Mouse (Mus musculus) neutrophil, adult 5-6 weeks (primary cell): Measurements from ENCODE around the gene Nrn1. TPM values are rescaled to one million over a fixed set of nuclear protein-coding genes. Genes with fewer than 3 reads are reported as not detected.

ENCODE experiments used
- ATAC-seq: fragments of 151-379, 151-347 bp; 2 replicates; pipeline ENCODE4 v1.8.0; 2017; ENCODE audit warnings: mild to moderate bottlenecking, moderate TSS enrichment; ENCODE audit not compliant: insufficient number of reproducible peaks, poor library complexity, low FRiP score, severe bottlenecking; ENCODE audit errors: extremely low read depth
- total RNA-seq: library from RNA; stranded (forward); fragments of 200-1000 nt; gene quantifications from 2 replicates; pipeline ENCODE4 v1.2.3, GENCODE M21; 2017

Nrn1 gene
- total RNA-seq, 1 experiment from 2014 or later, result not detected

DNA sequence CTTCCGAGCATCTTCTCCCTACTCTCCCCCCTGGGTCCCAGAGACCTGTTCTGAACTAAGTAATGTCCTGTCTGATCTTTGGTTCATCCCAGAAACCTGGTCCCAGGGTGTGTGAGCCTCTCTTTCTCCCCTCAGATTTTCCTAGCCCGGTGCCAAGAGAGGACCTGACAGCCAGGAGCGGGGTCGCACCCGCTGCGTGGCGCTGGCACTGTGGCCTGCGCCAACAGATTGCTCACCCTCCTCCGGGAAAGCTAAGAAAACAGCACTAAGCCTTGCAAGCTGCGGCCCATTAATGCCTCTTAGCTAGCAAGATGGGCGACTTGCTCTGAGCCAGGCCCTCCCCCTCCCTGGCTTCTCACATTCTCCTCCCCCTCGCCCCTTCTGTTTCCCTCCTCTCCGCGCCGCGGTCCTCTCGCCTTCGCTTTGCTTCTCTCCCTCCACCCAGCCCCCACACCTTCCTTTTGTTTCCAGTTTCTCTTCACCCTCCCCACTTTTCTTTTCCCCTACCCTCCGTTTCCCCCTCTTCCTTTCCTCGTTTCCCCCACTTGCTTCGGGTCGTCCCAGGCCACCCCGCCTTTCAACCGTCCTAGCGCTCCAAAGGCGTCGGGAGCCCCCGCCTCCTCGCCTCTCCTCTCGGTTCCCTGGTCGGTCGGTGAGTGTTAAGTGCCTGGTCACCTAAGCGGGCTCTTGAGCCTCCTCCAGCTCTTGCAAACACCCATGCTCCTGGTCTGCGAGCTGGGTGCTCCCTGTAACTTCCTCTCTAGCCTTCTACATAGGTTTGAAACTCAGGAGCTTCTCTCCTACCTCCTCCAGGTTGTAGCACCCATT, 7.8 kb downstream of the Nrn1 start:
- no peak for ATAC-seq

DNA sequence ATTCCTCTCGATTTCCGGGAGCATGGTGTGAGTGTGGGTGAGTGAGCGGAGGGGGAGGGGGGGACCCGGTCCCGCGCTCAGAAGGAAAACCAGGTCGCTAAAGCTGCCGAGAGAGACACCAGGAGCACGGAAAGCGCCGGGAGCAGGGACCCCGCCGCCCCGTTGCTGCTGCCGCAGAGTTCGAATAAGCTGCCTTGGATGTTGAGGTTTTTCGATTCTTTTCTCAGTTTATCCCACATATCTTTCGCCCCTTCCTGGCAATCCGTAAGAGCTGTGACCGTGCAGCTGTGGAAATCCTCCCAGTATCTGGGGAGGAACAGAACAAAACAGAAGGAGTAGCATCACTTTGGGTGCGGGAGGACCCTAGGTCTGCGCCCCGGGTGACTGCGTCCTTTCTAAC, 8.4 kb downstream of the Nrn1 start:
- ATAC-seq, result no peak

DNA sequence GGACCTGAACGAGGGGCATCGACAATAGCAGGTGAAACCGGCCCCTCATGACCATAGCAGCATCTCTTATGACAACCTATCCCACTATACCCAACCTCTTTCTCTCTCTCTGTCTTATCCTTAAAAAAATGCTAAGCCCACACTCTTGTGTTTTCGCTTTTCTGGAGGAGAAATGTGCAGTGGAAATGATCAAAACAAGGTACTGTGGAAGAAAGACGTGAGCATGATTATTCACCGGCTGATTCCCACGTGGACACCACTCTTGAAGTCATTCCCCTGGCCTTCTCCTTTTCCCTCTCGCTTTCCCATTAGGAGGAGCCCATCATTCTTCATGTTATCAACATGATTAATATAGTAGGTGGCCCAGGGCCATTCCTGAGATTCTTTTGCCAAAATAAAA, 9.1 kb downstream of the Nrn1 start:
- no peak for ATAC-seq

DNA sequence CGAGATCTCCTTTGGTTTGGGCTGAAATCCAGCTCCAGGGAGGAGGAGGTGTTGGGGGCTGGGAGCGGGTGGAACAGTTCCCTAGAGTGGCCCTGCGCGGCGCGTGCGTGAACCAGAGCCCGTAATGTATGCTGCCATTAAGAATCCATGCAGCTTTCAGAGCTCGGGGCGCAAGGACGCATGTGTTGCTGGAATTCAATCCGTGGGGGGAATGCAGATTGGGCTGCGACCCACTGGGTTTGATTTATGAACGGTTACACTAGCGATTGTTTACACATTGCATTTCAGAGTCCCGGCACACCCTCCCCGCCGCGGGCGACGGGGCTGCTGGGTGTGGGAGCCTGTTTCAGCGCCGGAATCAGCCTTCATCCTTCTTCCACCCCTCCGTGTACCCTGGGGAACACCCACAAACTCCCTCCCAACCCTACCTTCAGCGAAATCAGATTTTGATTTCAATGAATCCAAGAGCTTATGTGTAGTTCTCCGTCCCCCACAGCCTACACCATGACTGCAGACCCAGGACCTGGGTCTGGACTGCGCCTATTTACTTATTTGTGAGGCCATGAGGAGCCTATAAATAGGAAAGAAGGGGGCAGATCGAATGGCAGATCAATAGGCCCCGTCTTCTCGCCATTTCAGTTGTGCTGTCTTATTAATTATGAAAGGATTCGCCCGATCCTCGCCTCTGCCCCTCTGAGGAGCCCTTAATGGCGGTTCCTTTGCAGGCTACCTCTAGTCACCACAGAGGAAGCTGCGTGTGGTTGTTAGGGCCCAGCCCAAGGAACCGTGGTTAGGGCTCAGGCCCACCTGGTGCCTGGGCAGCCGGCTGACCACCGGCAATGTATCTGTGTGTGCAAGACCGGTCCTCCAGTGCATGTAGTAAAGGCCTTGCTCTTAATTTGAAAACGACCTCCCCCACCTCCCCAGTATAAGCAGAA, 10.1 kb downstream of the Nrn1 start:
- no peak for ATAC-seq

DNA sequence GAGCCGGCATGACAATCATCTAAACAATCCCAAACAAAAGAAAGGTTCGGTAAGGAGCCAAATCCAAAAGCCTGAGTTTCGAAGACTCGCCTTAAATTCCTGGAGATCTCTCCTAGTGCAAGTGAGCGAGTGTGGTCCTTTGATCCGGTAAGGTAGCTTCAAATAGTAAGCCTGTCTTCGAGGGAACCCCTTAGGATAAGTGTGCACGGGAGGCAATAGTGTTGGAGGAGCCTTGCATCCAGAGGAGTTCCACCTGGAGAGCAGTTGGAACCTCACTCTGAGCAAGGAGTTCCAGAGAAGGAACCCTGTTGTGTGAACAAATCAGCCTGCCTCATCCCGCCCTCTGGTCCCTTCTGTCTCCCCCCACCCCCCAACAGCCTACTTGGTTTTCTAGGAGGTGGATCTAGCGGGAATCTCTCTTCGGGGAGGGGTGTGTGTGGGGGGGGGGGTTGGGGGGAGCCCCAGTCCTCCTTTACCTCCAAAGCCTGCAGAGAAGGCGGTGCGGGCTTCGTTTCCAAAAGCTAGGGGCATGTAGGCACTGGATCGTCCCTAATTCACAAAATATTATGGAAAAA, 11.1 kb downstream of the Nrn1 start:
- no peak for ATAC-seq

DNA sequence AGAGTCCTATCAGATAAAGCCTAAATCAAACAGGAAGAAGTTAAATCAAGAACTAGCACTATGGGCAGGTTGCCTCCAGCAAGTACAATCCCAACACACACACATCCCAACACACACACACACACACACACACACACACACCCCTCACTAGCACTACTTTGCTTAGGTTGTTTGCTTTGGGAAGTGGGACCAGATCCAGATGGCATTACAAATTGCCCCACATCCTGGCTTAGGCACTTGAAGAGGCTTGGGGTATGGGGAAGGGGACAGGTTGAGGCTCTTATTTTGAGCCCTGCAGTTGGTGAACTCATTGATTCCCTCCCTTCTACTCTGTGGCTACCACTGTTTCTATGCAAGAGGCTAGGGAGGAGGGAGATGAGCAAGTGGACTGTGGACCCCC, 12.6 kb downstream of the Nrn1 start:
- ATAC-seq, result no peak

DNA sequence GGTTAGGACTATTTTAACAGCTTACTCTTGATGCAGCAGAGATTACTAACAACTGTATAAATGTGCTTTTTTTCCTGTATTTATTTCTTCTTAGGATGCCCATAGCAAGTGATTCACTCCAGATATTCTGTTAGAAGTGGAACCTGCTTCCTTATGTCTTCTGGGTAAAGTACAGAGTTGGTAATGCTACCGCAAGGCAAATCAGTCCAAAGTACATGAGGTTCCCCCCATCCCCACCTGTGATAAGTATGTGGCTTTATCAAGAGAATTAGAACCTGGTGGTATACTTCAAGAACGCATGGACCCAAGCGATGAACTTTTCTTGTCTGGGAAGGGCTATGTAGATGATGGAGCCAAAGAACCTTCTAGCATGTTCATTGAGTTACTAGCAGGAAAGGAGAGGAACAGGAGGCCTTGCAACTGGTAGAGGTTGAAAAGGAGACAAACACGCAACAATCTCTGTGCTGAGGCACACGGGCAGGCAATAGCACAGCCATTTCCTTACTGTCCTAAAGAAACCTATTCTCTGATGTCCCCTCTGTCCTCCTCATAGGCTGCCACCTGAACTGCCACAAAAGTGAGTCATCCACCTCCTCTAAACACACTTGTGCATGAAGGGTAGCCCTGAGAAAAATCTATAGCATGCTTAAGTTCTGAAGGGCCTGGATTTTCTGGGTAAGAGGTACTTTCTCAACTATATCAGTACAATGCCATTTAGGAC, 14.5 kb downstream of the Nrn1 start:
- no peak for ATAC-seq

DNA sequence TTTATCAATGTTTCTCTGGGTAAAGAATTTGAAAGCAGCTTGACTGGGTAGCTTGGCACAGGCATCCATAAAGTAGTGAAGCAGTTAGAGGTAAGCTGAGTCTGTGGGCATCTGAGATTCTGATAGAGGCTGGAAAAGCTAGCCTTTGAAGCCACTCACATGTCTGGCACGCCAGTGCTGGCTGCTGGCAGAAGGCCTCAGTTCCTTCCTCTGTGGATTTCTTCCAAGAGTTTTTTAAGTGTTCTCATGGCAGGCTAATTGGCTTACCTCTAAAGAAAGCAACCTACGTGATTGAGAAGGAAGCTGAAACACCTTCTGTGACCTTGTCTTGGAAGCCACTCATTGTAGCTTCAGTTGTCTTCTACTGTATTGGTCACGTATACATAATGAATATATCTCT, 17.6 kb downstream of the Nrn1 start:
- ATAC-seq, result no peak

DNA sequence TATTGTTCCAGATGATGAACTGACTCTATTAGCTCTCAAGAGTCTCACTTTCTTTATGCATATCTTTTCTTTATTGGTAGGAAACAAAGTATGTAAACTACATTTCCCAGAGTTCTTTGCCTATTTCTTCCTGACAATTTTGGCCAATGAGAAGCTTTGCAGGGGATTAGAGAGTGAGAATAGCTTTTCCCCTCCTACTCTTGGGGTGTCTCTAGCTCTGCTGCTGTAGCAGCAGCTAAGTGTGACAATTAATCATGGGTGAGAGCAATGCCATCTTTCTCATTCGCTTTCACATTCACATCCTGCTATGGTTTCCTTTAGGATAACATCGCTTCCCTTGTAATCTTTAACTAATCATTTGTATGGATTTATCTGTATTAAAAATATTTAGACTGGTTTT, 18.2 kb downstream of the Nrn1 start:
- no peak for ATAC-seq

DNA sequence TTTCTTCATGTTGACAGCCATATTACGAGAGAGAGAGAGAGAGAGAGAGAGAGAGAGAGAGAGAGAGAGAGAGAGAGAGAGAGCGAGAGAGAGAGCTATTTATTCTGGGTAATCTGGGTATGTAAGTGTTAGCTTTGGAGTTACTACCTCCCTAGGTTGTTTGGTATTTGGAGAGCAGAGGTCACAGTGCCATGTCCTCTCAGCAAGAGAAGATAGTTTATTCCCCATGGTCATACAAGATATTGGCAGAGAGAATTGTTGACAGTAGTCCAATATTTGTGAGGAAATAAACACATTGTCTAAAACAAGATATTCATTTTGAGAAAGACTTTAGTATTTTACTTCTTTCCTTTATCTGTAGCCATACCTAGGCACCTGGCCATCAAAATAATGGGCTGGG, 20.8 kb downstream of the Nrn1 start:
- ATAC-seq, result no peak

DNA sequence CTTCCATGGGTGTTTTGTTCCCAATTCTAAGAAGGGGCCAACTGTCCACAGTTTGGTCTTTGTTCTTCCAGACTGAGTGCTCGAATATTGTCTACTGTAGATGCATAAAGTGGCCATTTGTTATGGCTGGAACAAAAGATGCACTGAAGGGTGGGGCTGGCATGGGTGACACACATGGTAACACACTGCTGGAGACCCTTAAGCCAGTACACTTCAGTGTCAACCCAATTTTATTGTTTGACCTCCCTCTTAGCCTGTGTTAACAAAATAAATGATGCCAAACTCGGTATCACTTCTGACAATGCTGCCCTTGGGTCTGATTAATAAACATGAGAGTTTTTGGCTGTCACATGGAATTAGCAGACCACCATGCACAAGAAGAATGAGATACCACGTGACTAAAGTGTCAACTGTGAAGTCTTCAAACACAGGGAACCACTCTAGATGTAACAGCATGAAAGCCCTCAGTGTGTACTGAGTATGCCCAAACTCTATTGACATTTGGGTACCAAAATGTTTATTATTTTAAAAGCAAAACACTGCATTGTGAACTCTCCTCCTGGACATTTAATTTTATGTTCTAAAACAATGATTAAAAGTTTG, 27.7 kb downstream of the Nrn1 start:
- ATAC-seq, result no peak

DNA sequence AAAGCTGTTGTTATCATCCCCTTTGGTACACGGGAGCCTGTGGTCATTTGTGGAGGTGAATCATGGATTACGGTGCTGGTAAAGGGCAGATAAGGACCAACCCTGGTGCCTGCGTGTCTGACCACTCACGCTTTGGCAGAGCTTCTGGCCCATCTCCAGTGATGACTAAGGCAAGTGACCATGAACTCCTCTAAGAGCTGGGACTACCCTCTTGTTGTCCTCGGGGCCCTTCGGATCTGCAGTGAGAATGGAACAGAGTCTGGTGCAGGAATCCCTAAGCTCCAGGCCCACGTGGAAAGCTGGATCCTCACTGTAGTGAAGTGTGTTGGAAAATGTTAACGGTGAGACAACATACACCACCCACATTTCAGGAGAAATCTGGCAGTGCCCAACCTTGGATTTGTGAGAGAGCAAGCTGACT, 38.6 kb downstream of the Nrn1 start:
- no peak for ATAC-seq

DNA sequence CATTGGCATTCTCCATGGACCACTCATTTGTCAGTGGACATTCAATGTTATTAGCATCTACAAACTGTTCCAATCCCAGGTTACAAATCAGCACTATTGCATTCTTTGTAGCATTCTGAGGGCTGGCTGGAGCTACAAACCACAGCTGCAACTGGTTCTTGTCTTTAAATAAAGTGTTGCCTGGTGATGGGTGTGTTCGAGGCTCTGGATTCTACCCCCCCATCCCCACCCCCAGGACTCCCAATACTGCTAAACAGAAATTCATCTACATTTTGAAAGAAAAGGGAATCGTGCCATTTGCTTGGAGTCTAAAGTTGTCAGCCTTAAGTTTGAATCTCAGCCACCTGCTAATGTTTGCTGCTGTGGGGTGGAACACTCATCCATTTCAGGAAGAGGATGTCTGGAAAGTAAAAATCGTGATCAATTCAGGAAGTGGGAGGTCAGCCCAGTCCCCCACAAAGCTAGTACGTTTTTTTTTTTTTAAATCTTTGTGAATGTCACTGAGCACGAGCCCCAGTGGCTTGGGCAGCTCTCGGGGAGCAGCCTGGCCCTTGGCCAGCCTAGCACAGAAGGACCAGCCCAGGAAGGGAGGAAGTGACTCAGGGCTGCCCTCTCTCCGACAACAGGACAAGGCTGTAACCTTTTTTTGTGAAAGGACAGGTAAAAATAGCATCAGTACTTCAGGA, 39.3 kb downstream of the Nrn1 start:
- no peak for ATAC-seq

DNA sequence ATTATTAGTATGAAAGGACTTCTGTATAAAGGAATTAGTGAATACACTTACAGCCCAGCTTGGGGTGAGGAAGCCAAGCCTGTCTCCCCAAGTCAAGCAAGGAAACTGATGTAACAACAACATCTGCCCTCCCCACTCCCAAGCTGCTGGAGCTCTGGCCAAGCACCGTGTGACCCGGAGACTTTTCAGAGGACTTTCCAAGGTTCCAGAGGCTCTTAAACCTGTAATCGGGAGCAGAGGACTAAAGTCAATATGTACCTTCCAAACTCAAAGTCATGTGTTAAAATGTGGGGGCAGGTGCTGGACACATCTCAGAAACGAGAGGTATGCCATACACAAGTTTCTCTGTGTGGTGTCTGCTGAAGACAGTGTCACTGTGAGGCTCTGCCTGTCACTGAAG, 51.4 kb downstream of the Nrn1 start:
- ATAC-seq, result no peak

DNA sequence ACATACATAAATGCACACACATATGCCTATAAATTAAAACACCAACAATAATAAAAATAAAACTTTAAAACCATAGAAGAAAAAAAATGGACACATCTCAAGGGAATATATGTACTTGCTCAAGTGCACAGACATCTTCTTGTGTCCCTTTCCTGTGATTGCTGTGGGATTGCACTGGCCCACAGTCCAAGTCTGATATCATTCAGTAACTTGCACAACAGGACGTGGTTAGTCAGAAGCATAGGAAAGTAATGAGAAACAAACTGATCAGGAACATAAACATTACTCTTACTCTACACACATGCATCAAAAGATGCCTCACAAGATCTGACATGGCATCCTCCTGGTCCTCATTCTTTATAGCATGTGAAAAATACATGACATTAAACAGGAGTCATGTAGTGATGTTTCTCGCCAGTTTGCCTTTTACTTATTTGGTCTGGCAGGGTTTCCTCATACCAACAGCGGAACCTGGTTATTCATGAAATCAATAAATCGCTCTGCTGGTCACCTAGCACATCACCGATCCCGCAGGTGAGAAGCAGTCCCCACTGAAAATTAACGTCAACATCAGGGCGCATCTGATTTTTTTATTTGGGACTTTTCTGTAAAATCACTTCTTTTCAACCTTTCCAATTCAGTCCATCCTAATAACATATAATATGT, 54.1 kb downstream of the Nrn1 start:
- ATAC-seq, result no peak

DNA sequence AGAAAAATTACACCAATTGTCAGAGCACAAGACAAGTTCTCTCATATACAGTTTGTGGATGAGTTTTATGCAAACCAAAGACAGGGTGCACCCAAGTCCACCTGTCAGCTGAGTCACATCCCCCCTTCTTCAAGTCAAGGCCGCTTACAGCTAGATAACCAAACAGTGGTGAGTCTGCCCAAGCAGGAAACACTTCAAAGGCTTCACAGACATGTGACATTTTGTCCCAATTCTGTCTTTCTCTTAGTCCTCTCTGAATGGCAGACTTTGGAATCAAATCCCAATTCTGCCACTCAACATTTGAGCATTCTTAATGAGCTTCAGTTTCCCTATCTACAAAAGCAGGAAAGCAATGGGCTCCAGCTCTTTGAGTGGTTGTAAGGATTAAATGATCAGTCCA, 55.6 kb downstream of the Nrn1 start:
- no peak for ATAC-seq
